Mouse (Mus musculus) hindbrain, embryonic 11.5 days (tissue): Measurements from ENCODE around the gene Pilrb2. TPM values are rescaled to one million over a fixed set of nuclear protein-coding genes. Genes with fewer than 3 reads are reported as not detected.
"Not testable (repeated sequence)": the region's sequence is repeated elsewhere in the genome, so short reads cannot be mapped to it uniquely, and the experiment has no call there.

Experiments used
- ATAC-seq: fragments of 200-750 bp; cut with Nextera tagmentation; 2 replicates; pipeline ENCODE4 v1.8.0; 2017; ENCODE audit warnings: mild to moderate bottlenecking, moderate TSS enrichment, moderate library complexity; ENCODE audit not compliant: low FRiP score
- DNase-seq: peaks from one replicate; pipeline ENCODE4 v3.0.0-alpha.2; 2015; ENCODE audit warnings: low spot score
- H3K27ac ChIP-seq: fragments of 300-500 bp; sonication (generic); 2 replicates; pipeline ENCODE4 v1.5.1; 2014; ENCODE audit warnings: mild to moderate bottlenecking, low read depth, low read length
- H3K27me3 ChIP-seq: fragments of 300-500 bp; sonication (generic); 2 replicates; pipeline ENCODE4 v1.6.1; 2014; ENCODE audit warnings: mild to moderate bottlenecking, low read length, moderate library complexity, mixed read lengths; ENCODE audit not compliant: control insufficient read depth, insufficient read depth
- H3K36me3 ChIP-seq: fragments of 300-500 bp; sonication (generic); 2 replicates; pipeline ENCODE4 v1.6.1; 2014; ENCODE audit warnings: mild to moderate bottlenecking, low read length, moderate library complexity, mixed read lengths; ENCODE audit not compliant: control insufficient read depth, insufficient read depth
- H3K4me1 ChIP-seq: fragments of 300-500 bp; sonication (generic); replicated peaks from 2 replicates; pipeline ENCODE4 v1.6.1; 2014; ENCODE audit warnings: low read length, mixed read lengths; ENCODE audit not compliant: control insufficient read depth, insufficient read depth
- H3K4me2 ChIP-seq: fragments of 300-500 bp; sonication (generic); replicated peaks from 2 replicates; pipeline ENCODE4 v1.6.1; 2014; ENCODE audit warnings: mild to moderate bottlenecking, low read depth, low read length
- H3K4me3 ChIP-seq: fragments of 300-500 bp; sonication (generic); 2 replicates; pipeline ENCODE4 v1.5.1; 2014; ENCODE audit warnings: low read depth, low read length
- H3K9ac ChIP-seq: fragments of 300-500 bp; sonication (generic); 2 replicates; pipeline ENCODE4 v1.6.1; 2014; ENCODE audit warnings: low read depth, low read length
- H3K9me3 ChIP-seq: fragments of 300-500 bp; sonication (generic); 2 replicates; pipeline ENCODE4 v1.6.1; 2016; ENCODE audit warnings: low read length; ENCODE audit not compliant: control insufficient read depth
- WGBS: fragments of 180-500 bp; shearing (Covaris S2); extraction: QIAGEN DNeasy Blood & Tissue Kit; methylation state at CpG from one replicate; pipeline ENCODE4 v1.1.7; 2014; 5-methylcytosine and 5-hydroxymethylcytosine counted together
- polyA plus RNA-seq: library from polyadenylated mRNA; unstranded; fragments of >200 nt; fragmentation: Nextera tagmentation; extraction: Ambion mirVana; gene quantifications from 2 replicates; pipeline ENCODE4 v1.2.1, GENCODE M21; 2014

Pilrb2 gene
- not detected in 2 replicates for polyA plus RNA-seq

DNA sequence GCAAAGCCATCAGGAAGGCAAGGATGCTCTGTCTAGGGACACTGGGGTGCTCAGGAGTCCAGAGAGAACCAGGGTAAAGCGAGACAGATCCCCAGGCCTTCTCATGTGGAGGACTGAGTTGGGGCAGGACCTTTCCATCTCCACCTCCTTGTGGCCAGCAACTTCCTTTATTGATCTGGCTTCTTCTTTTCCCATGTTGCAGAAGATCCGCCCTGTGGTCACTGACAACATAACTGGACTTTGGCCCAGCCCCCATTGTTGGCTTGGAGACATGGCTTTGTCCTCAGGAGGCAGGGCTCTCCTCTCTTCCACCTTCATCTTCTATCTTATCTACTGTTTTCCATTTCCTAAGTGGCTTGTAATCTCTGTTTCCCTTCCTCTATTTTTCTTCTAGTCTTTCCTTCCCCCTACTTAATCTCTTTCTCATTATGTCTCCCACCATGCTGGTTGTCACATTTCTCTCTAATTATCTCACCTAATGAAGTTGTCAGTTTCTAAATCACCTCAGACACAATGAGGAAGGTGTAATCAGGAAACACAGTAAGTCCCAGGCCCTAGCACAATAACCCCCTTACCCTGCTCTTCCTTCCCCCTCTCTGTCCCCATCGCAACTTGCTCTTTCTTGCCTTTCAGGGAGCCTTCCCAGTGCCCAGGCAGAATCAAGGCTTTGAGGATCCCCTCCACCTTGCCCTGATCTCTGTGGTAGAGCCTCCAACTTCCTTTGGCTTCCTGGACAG lies at the start of gene Pilrb2:
Pilrb2 (minus strand) TSS at position 172 of the 737 bp plus-strand sequence.
- 82% methylated on average over 2 of the region's 3 CpGs for WGBS
- not testable (repeated sequence) for H3K4me1 ChIP-seq, H3K9me3 ChIP-seq, H3K4me3 ChIP-seq, H3K36me3 ChIP-seq, H3K27me3 ChIP-seq, H3K27ac ChIP-seq, DNase-seq, ATAC-seq, H3K4me2 ChIP-seq, H3K9ac ChIP-seq

- H3K9ac ChIP-seq: no peak overlapping the region
- H3K36me3 ChIP-seq: no peaks in the 10 kb centered on the region
- ATAC-seq: no peak
- H3K4me3 ChIP-seq: no peak overlapping the region
- WGBS: 86% methylated on average over 6 of the region's 6 CpGs
- no peak for DNase-seq
- no peaks in the 10 kb centered on the region for H3K9me3 ChIP-seq
- no peak overlapping the region for H3K27ac ChIP-seq
- H3K27me3 ChIP-seq: no peaks in the 10 kb centered on the region
- no peak overlapping the region for H3K4me2 ChIP-seq
- no peaks in the 10 kb centered on the region for H3K4me1 ChIP-seq
These were observed 43.9 kb upstream of the Pilrb2 start for GRCm38 (mm10) chr5:137915550-137915949.

DNA sequence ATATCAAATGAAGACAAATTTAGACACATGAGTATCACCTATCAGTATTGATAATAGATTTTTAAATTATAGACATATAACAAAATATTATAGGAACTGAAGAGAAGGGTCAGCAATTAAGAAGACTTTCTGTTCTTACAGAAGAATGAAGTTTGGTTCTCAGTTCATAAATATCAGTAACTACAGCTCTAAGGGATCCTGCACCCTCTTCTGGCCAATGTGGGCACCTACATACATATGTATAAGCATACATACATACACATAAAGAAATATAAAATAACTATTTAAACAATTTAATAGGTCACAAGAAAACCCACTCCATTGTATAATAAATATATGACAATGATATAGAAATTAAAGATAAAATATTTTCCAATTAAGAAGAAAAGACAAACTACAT lies 42.9 kb upstream of the Pilrb2 start:
- no peak for DNase-seq
- Histone ChIP-seq H3K4me1 (no peaks in the 10 kb centered on the region), H3K27me3 (no peaks in the 10 kb centered on the region), H3K9ac (no peak overlapping the region), H3K4me2 (no peak overlapping the region), H3K9me3 (no peaks in the 10 kb centered on the region), H3K4me3 (no peak overlapping the region), H3K27ac (no peak overlapping the region), H3K36me3 (no peaks in the 10 kb centered on the region)
- ATAC-seq: no peak

GRCm38 (mm10) chr5:137909564-137910262 lies 38.1 kb upstream of the Pilrb2 start:
- ATAC-seq: no peak
- no peak overlapping the region for H3K27ac ChIP-seq
- no peak for DNase-seq
- no peak overlapping the region for H3K4me2 ChIP-seq
- no peaks in the 10 kb centered on the region for H3K27me3 ChIP-seq
- H3K9ac ChIP-seq: no peak overlapping the region
- no peaks in the 10 kb centered on the region for H3K4me1 ChIP-seq
- no peaks in the 10 kb centered on the region for H3K9me3 ChIP-seq
- WGBS: 89% methylated on average over 3 of the region's 3 CpGs
- H3K36me3 ChIP-seq: no peaks in the 10 kb centered on the region
- no peak overlapping the region for H3K4me3 ChIP-seq

DNA sequence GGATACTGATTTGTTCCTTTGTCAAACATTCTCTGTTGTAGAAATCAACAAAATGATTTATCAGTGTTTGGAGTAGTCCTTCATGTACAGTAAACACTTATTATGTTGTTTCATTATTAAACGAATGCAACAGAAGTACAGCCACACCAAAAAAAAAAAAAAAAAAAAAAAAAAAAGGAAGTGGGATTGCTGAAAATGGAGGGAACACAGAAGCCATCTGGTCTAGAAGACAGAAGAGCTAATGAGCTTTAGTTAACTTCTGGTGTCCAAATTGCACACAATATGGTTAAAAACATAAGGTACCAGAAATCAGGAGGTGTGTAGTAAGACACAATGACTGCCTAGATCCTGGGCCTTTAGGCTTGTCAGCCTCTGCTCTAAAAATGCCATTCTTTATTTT lies 26.2 kb upstream of the Pilrb2 start:
- H3K9ac ChIP-seq: no peak overlapping the region
- DNase-seq (no peak), ATAC-seq (no peak)
- H3K27ac ChIP-seq: no peak overlapping the region
- no peaks in the 10 kb centered on the region for H3K4me1 ChIP-seq
- H3K4me2 ChIP-seq: no peak overlapping the region
- no peaks in the 10 kb centered on the region for H3K27me3 ChIP-seq
- H3K4me3 ChIP-seq: no peak overlapping the region
- 93% methylated on average over 1 of the region's 1 CpGs for WGBS
- H3K36me3 ChIP-seq: no peaks in the 10 kb centered on the region
- H3K9me3 ChIP-seq: no peaks in the 10 kb centered on the region

DNA sequence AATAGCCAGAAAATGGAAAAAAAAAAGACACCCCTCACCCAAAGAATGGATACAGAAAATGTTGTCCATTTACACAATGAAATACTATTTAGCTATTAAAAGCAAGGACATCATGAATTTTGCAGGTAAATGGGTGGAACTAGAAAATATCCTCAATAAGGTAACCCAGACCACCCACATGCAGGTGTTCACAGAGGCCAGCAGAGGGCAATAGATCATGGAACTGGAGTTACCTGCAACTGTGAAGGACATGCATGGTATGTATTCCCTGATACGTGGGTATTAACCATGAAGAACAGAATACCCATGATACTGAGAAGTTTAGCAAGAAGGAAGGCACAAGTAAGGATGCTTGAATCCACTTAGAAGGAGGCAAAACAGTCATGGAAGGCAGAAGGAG lies 21.3 kb upstream of the Pilrb2 start:
- WGBS: 66% methylated on average over 1 of the region's 1 CpGs
- DNase-seq (no peak), ATAC-seq (no peak)
- no peak overlapping the region for H3K27ac ChIP-seq
- H3K4me3 ChIP-seq: no peak overlapping the region
- H3K36me3 ChIP-seq: no peaks in the 10 kb centered on the region
- no peaks in the 10 kb centered on the region for H3K9me3 ChIP-seq
- H3K4me1 ChIP-seq: no peaks in the 10 kb centered on the region
- H3K4me2 ChIP-seq: no peak overlapping the region
- no peak overlapping the region for H3K9ac ChIP-seq
- H3K27me3 ChIP-seq: no peaks in the 10 kb centered on the region

DNA sequence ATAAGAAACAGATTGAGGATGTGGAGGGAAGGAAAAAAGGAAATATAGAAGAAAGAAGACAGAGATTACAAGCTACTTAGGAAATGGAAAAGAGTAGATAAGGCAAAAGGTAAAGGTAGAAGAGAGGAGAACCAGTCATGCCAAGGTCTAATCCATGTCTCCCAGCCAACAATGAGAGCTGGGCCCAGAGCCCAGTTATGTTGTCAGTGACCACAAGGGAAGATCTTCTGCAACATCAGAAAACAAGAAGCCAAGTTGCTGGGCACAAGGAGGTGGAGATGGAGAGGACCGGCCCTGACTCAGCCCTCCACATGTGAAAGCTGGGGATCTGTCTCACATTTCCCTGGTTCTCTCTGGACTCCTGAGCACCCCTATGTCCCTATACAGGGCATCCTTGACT lies 16.1 kb upstream of the Pilrb2 start:
- H3K9me3 ChIP-seq: no peaks in the 10 kb centered on the region
- H3K4me2 ChIP-seq: no peak overlapping the region
- WGBS: 100% methylated on average over 1 of the region's 1 CpGs
- DNase-seq: no peak
- H3K27me3 ChIP-seq: no peaks in the 10 kb centered on the region
- no peak overlapping the region for H3K9ac ChIP-seq
- H3K4me1 ChIP-seq: no peaks in the 10 kb centered on the region
- ATAC-seq: no peak
- H3K27ac ChIP-seq: no peak overlapping the region
- H3K4me3 ChIP-seq: no peak overlapping the region
- no peaks in the 10 kb centered on the region for H3K36me3 ChIP-seq

DNA sequence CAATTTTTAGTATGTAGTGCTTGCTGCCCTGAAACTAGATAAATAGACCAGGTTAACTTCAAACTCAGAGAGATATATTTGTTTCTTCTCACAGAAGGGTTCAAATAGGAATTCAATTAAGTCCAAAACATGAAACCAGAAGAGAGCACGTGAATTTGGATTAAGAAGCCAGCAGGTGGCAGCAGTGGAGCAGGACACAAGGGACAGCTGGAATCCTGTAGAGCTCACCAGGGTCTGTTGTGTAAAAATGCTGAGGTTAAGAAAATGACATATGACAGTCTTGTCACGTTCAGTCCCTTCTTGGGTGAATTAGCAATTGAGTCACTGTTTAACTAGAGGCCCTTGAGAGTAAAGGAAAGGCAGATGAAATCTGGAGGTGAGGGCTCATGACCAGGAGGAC lies 14.3 kb upstream of the Pilrb2 start:
- no peak overlapping the region for H3K9ac ChIP-seq
- no peaks in the 10 kb centered on the region for H3K27me3 ChIP-seq
- no peaks in the 10 kb centered on the region for H3K9me3 ChIP-seq
- no peak overlapping the region for H3K4me2 ChIP-seq
- DNase-seq (peak; percentile 69), ATAC-seq (no peak)
- no peaks in the 10 kb centered on the region for H3K4me1 ChIP-seq
- no peaks in the 10 kb centered on the region for H3K36me3 ChIP-seq
- WGBS: 12% methylated on average over 2 of the region's 2 CpGs
- H3K27ac ChIP-seq: no peak overlapping the region
- no peak overlapping the region for H3K4me3 ChIP-seq

GRCm38 (mm10) chr5:137883345-137883744 lies 11.7 kb upstream of the Pilrb2 start:
- Histone ChIP-seq H3K36me3 (no peaks in the 10 kb centered on the region), H3K9me3 (no peaks in the 10 kb centered on the region), H3K4me2 (no peak overlapping the region), H3K9ac (no peak overlapping the region), H3K4me1 (no peaks in the 10 kb centered on the region), H3K4me3 (no peak overlapping the region), H3K27me3 (no peaks in the 10 kb centered on the region), H3K27ac (no peak overlapping the region)
- 85% methylated on average over 3 of the region's 3 CpGs for WGBS
- ATAC-seq (no peak), DNase-seq (no peak)
